Mouse (Mus musculus) lung, adult 2 months (tissue): ENCODE data around the gene Blmh. TPM values are rescaled to one million over a fixed set of nuclear protein-coding genes. Genes with fewer than 3 reads are reported as not detected.

Experiments used
- DNase-seq: peaks from one replicate; pipeline ENCODE4 v3.0.0; 2022
- H3K4me1 ChIP-seq: fragments of 200-500 bp; 2 replicates; pipeline ENCODE4 v1.6.1; 2011; ENCODE audit warnings: low read length; ENCODE audit not compliant: control insufficient read depth, insufficient read depth
- H3K4me3 ChIP-seq: fragments of 200-500 bp; replicated peaks from 2 replicates; pipeline ENCODE3; 2011; ENCODE audit warnings: low read depth, mild to moderate bottlenecking, control low read depth, low read length; ENCODE audit errors: extremely low read depth
- CTCF ChIP-seq: fragments of 200-500 bp; IDR thresholded peaks from 2 replicates; pipeline ENCODE4 v1.5.1; 2011; ENCODE audit warnings: mild to moderate bottlenecking, low read length, control low read depth; ENCODE audit not compliant: insufficient read depth
- POLR2A ChIP-seq: fragments of 200-500 bp; IDR thresholded peaks from 2 replicates; pipeline ENCODE4 v1.6.1; 2011; ENCODE audit warnings: low read depth, mild to moderate bottlenecking, control low read depth, low read length, borderline replicate concordance; ENCODE audit errors: extremely low read depth
- WGBS: fragments of 180-500 bp; shearing (Covaris S2); methylation state at CpG from one replicate; pipeline ENCODE4 v1.1.7; 2018; 5-methylcytosine and 5-hydroxymethylcytosine counted together
- polyA plus RNA-seq: library from polyadenylated mRNA; depleted of rRNA; stranded (reverse); fragments of >200 nt; gene quantifications from 2 replicates; pipeline ENCODE4 v1.2.3, GENCODE M21; 2012

The Blmh gene
- polyA plus RNA-seq, 1 experiment: 20.1 TPM

GRCm38 (mm10) chr11:76995966-76996672, 71.5 kb downstream of the Blmh start:
- H3K4me3 ChIP-seq: peak overlapping the region; percentile 14
- H3K4me1 ChIP-seq: peaks cover 20% of the 10 kb centered on the region
- 24% methylated on average over 20 of the region's 20 CpGs for WGBS
- TF ChIP-seq POLR2A: no peak; the same call in 1 of the 2 replicates
- TF ChIP-seq CTCF: no peak
- DNase-seq: no peak

- H3K4me3 ChIP-seq: peak overlapping the region; percentile 39
- peak; percentile 84 for DNase-seq
- whole genome bisulfite sequencing: under 1% methylated on average over 21 of the region's 21 CpGs
- TF ChIP-seq CTCF: peak; percentile 72
- no peak for TF ChIP-seq POLR2A
- H3K4me1 ChIP-seq: peaks cover 20% of the 10 kb centered on the region
Measured at GRCm38 (mm10) chr11:76997305-76997704, 72.7 kb downstream of the Blmh start.

- TF ChIP-seq CTCF: no peak
- TF ChIP-seq POLR2A: no peak
- peak within 1 kb of the TSS; percentile 39 for H3K4me3 ChIP-seq
- peak; percentile 33 for DNase-seq
- WGBS: under 1% methylated on average over 52 of the region's 52 CpGs
- H3K4me1 ChIP-seq: peaks cover 20% of the 10 kb centered on the region
Measured at GRCm38 (mm10) chr11:76997916-76998704, 73.5 kb downstream of the Blmh start, which contains the start of gene Slc6a4. Gene Slc6a4 (plus strand): TSS chr11:76998603.

GRCm38 (mm10) chr11:76998705-76999226, 74.2 kb downstream of the Blmh start:
- no peak for TF ChIP-seq CTCF
- no peak for TF ChIP-seq POLR2A
- H3K4me3 ChIP-seq: no peak overlapping the region
- peaks cover 20% of the 10 kb centered on the region for H3K4me1 ChIP-seq
- DNase-seq: peak; percentile 11
- 10% methylated on average over 24 of the region's 24 CpGs for WGBS

GRCm38 (mm10) chr11:77000741-77001140, 76.1 kb downstream of the Blmh start:
- H3K4me3 ChIP-seq: no peak overlapping the region
- WGBS: 42% methylated on average over 5 of the region's 5 CpGs
- H3K4me1 ChIP-seq: peaks cover 18% of the 10 kb centered on the region
- DNase-seq: no peak
- TF ChIP-seq POLR2A (no peak), CTCF (no peak)

- no peak for DNase-seq
- Histone ChIP-seq H3K4me3 (no peak overlapping the region), H3K4me1 (0 out of 2 replicates have a peak, but pooled peaks cover 5% of the 10 kb centered on the region)
- TF ChIP-seq CTCF: no peak
- TF ChIP-seq POLR2A: no peak
- 75% methylated on average over 1 of the region's 1 CpGs for WGBS
Measured at GRCm38 (mm10) chr11:77002361-77002760, 77.8 kb downstream of the Blmh start.

- Histone ChIP-seq H3K4me3 (no peak overlapping the region), H3K4me1 (no peaks in the 10 kb centered on the region)
- 39% methylated on average over 4 of the region's 4 CpGs for WGBS
- TF ChIP-seq CTCF (no peak), POLR2A (no peak)
- DNase-seq: no peak
Measured at GRCm38 (mm10) chr11:77005881-77006280, 81.3 kb downstream of the Blmh start.

GRCm38 (mm10) chr11:77006616-77007015, 82.0 kb downstream of the Blmh start:
- 28% methylated on average over 6 of the region's 6 CpGs for WGBS
- TF ChIP-seq POLR2A (no peak), CTCF (no peak)
- Histone ChIP-seq H3K4me1 (no peaks in the 10 kb centered on the region), H3K4me3 (no peak overlapping the region)
- DNase-seq: no peak

GRCm38 (mm10) chr11:77009069-77010025, 84.7 kb downstream of the Blmh start:
- no peak for DNase-seq
- 65% methylated on average over 16 of the region's 16 CpGs for WGBS
- H3K4me1 ChIP-seq: no peaks in the 10 kb centered on the region
- H3K4me3 ChIP-seq: no peak overlapping the region
- TF ChIP-seq CTCF: no peak
- no peak for TF ChIP-seq POLR2A
